Mouse (Mus musculus): ENCODE measurements around the gene Ppie.
"Not testable (repeated sequence)": the region's sequence is repeated elsewhere in the genome, so short reads cannot be mapped to it uniquely, and the experiment has no call there.

Gene Ppie

DNA sequence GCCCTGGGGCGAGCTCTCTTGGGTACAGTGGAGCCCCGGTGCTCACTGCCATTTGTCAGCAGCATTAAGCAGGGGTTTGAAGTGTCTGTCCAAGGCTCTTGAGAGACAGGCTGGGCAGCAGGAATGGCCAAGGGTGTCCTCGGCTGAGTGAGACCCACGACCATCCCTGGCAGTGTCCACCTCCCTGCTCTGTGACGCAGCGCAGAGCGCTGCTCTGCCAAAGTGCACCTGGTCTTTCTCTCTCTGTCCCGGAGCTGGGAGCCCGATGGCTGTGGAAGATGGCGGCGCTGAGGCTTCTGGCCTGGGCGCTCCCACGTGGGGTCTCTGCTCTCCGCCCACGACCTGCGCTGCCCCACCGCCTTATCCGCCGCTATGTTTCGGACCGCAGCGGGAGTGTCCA is 23.7 kb downstream of the Ppie start, which contains the start of gene Oxct2b:
Oxct2b (plus strand) TSS at position 256 of the 400 bp plus-strand sequence.
- in situ Hi-C loops (cut with MseI, MboI), result no loop called here

- in situ Hi-C loops (cut with MseI, MboI), result not testable (repeated sequence)
Measured at GRCm38 (mm10) chr4:123114651-123115050, 25.1 kb downstream of the Ppie start.

- in situ Hi-C loops (cut with MseI, MboI), result no loop called here
Measured at GRCm38 (mm10) chr4:123112216-123112764, 27.5 kb downstream of the Ppie start.

DNA sequence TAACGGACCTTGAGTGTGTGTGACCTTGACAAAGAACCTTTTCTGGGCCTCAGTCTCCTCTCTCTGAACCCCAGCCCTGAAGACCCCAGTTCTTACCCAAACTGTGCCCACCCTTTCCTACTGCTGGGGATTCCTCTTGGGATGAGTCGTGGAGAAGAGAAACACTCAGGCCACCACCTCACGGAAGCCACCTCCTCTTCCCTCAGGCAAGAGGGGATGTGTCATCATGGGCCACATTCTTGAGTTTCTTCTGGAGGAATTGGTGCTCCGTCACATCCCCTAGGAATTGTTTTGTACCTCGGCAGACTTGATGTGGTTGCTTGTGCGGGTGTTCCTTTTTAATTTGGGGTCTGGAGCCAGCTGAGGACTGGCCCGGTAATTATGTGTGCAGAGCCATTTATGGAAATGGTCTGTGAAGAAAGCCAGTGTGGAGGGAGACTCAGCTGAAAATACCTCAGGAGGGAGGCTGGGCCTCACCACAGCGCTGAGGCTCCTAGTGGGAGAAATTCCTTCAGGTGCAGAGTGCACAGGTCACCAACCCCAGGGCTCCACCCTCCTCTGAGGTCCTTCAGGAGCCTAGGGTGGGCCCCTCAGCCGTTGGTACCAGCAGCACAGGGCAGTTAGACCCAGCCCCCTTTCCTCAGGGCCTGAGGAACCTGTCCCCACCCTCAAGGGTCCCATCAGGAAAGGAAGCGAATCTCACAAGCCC is 28.3 kb downstream of the Ppie start:
- in situ Hi-C loops (cut with MseI, MboI), result not testable (repeated sequence)

DNA sequence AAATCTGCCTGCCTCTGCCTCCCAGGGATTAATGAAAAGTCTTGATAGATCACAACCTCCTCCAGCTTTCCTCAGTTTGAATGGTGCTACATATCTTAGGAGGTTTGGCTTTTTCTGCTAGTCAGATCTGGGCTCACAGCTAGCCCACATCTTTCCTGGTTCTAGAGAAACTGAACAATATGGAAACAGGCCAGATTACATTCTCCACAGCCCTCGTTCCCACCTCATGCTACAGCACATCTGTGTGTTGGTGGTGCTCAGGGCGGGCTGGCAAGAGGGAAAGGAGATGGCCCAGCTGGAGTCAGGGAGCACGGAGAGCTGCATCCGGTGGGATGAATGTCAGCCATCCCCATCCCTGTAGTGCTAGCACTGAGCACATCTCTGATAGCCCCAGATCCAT is 29.0 kb downstream of the Ppie start:
- in situ Hi-C loops (cut with MseI, MboI), result no loop called here

DNA sequence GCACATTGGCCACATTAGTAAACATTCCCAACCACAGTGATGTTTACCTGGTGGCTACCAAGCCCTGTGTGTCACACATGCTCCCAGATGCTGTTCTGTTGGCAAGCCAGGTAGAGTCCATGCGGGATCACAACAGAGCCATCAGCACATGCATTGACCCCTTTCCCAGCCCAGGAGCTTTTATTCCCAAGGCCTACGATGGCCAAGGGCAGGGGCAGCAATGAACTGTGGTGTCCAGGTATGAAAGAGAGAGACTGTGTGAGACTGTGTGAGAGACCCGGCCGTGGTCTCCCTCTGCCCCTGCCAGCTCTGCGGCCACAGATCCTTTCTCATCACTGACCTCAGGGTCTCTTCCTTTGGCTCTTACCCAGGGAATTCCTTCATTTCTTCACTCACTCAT is 31.7 kb downstream of the Ppie start:
- in situ Hi-C loops (cut with MseI, MboI), result no loop called here

GRCm38 (mm10) chr4:123106864-123107263 is 32.9 kb downstream of the Ppie start:
- in situ Hi-C loops (cut with MseI, MboI), result no loop called here

- in situ Hi-C loops (cut with MseI, MboI), result not testable (repeated sequence)
Measured at GRCm38 (mm10) chr4:123105929-123106328, 33.8 kb downstream of the Ppie start.

- in situ Hi-C loops (cut with MseI, MboI), result no loop called here
Measured at GRCm38 (mm10) chr4:123105451-123105790, 34.3 kb downstream of the Ppie start.

GRCm38 (mm10) chr4:123104651-123105450 is 34.9 kb downstream of the Ppie start, which contains the start of gene Bmp8b:
TSS of gene Bmp8b (plus strand) at chr4:123105165.
- in situ Hi-C loops (cut with MseI, MboI), result no loop called here

DNA sequence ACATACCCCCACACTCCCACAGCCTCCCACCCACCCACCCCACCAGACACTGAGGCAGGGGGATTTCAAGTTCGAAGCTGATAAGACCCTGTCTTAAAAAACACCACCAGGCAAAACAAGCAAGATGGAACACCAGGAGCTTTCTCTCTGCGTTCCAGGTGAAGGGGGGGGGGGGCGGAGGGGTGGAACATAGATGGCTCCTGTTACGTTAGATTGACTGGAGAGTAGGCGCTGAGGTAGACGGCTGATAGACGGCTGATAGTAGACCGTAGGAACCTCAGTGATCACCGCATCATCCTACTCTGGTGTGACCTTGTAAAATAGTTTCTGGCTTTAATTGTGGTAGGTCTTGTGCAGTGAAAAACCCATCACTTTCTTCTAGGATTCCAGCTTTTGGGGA is 45.9 kb downstream of the Ppie start:
- in situ Hi-C loops (cut with MseI, MboI), result no loop called here

DNA sequence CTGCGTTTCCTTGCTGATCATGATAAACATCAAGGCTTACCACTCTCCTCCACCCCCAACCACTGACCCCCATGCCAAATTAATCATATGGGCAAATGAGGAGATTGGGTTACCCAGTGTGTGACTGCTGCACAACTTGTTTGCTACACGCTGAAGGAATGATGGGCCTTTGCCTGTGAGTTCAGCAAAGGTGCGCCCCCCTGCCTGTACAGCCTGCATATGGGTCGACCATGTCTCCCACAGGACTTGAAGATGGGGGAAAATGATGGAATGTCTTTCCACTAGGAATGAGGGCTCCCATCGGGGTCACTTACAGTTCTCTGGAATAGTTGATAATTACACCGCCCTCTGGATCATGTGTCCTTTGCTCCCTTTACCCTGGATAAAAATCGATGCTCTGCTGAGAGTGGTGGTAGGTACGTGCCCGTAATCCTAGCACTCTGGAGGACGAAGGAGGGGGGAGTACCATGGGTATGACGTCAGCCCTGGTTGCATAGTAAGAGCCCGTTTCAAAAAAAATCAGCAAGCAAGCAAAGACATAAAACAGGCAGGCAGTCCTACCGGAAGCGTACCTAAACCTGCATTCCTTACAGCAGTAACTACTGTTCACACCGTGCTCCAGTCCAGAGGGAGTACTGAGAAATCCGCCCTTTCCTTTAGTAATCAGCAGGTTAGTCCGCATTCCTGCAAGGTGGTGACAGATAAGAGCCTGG is 46.5 kb downstream of the Ppie start:
- in situ Hi-C loops (cut with MseI, MboI), result no loop called here

GRCm38 (mm10) chr4:123092621-123093020 is 47.1 kb downstream of the Ppie start:
- in situ Hi-C loops (cut with MseI, MboI), result no loop called here

DNA sequence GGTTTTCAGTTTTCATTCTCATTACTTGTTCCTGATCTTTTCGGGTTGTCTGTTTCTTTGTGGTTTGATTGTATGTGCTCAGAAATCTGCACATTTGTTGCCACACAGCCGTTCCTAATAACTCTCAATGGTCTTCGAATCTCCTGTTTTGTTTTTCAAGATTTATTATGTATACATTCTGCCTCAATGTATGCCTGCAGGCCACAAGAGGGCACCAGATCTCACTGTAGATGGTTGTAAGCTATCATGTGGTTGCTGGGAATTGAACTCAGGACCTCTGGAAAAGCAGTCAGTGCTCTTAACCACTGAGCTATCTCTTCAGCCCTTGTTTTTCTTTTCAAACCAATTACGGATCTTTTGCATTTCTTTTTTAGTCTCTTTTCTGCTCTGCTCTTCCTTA is 53.4 kb downstream of the Ppie start:
- in situ Hi-C loops (cut with MseI, MboI), result loop anchor here in 1 of 2 experiments (10.0 kb wide), 1 partner anchor 172 kb away; no protein-coding TSS in a partner anchor

DNA sequence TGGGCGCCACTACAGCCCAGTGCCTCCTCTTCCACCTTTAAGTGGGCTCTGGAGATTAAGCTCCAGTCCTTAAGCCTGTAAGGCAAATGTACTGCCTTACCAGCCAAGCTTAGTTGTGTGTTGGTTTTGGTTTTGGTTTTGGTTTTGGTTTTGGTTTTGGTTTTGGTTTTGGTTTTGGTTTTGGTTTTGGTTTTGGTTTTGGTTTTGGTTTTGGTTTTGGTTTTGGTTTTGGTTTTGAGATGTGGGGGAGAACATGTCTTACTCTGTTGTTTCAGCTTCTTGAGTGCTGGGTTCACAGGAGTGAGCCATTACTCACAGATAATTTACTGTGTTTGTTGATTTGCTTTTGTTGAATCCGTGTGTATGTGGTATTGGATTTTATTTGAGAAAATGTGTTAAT is 54.5 kb downstream of the Ppie start:
- in situ Hi-C loops (cut with MseI, MboI), result loop anchor here in 1 of 2 experiments (10.0 kb wide), 1 partner anchor 170 kb away; no protein-coding TSS in a partner anchor

DNA sequence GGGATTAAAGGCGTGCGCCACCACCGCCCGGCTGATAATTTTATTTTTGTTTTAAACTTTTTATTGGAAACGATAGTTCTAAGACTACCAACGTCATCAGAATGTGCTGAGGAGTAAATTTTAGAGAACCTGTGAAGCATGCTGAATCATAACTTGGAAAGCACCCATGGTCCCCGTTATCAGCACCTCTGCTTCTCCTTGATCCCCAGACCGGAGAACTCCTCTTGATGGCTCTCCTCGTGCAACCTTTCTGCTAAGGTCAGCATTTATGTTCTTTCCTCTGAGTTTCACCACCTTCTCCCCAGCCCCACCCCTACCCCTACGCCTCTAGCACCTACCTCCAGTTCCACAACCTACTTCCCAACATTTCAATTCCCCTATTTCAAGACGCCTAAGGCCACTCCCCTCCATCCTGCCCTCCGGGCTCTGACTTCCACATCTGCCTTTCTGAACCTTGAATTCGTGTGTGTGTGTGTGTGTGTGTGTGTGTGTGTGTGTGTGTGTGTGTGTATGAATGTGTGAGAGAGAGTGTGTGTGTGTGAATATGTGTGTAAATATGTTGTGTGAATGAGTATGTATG is 56.3 kb downstream of the Ppie start:
- in situ Hi-C loops (cut with MseI, MboI), result loop anchor here in 1 of 2 experiments (5.0 to 10.0 kb wide), 2 partner anchors 86 to 169 kb away; partner anchors contain the start of gene Mycl

DNA sequence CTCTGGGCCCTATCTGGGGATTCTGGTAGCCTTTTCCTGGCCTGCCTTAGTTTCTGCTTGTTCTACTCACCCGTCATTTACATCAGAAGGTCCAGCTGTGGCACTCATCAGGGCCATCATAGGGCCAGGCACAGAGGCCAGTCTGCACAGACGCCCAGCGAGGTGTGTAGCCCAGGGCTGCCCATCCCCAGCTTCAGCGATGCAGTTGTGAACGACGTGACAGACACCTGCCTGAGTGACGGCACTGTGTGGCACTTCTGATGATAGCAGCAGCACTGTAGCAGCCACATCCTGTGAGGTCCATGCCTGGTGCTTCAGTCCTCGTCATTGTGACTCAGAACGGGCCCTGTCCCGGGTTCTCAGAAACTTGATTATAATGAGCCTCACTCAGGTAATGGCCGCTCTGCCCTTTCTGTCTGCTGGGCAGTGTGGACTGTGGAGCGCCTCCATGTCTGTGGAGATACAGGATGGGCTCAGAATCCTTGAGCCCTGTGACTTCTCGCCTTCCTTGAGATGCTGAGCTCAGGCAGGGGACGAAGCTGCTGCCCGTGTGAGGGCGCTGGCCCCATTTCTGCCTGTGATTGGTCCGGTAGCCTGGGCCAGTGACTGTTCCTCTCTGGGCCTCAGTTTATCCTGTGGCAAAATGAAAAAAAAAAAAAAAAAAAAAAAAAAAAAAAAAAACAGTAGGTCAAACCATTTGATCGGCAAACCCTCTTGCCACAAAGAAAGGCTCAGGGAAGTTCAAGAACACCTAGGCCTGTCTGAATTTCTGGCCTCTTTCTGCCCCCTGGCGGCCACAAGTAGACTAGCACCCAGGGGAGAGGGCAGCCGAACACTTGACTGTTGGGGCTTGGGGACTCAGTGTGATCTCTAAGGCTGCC is 57.2 kb downstream of the Ppie start:
- in situ Hi-C loops (cut with MseI, MboI), result loop anchor here in 1 of 2 experiments (5.0 to 10.0 kb wide), 2 partner anchors 85 to 168 kb away; partner anchors contain the start of gene Mycl

- in situ Hi-C loops (cut with MseI, MboI), result loop anchor here in 1 of 2 experiments (5.0 to 10.0 kb wide), 2 partner anchors 83 to 166 kb away; partner anchors contain the start of gene Mycl
Measured at GRCm38 (mm10) chr4:123080791-123081190, 59.0 kb downstream of the Ppie start.

DNA sequence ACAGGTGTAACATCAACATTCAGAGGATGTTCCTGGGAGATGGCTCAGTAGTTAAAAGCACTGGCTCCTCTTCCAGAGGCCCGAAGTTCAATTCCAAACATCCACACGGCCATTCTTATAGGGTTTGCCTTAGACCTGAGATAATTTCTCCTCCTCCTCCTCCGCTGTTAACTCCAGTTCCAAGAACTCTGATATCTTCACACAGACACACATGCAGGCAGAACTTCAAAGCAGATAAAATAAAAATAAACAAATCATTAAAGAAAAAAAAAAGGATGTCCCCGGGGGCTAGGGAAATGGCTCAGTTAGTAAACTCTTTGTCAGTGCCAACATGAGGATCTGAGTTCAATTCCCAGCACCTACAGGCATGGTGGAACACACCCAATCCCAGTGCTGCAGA is 61.5 kb downstream of the Ppie start:
- in situ Hi-C loops (cut with MseI, MboI), result no loop called here

Data from mouse trophoblast stem cell (cell line).